Mouse (Mus musculus) thymus, postnatal 4 days (tissue): ENCODE measurements around the gene Tecr.
A peak's percentile ranks its signal among the peaks of the same experiment; 100 is the strongest.
"Not testable (repeated sequence)": the region's sequence is repeated elsewhere in the genome, so short reads cannot be mapped to it uniquely, and the experiment has no call there.

Experiments used
- DNase-seq: peaks from one replicate; pipeline ENCODE4 v3.0.0; 2021

The Tecr gene

GRCm38 (mm10) chr8:83617111-83617510 lies 9.3 kb upstream of the Tecr start:
- DNase-seq: no peak

DNA sequence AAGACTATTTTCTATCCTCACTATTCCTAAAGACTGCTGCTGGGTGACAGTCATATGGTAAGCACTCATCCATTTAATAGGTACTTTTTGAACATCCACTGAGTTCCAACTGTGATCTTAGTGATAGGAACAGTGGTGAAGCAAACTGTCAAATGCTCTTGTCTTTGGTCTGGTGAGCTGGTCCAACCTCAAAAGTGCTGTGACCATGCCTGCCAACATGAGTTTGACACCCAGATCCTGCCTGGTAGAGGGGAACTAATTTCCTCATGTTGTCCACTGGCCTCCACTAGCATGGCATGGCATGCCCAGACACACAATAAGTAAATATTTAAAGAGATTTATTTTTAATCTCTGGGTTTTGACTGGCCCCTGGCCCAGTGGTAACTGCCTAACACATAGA lies 8.9 kb upstream of the Tecr start:
- no peak for DNase-seq

DNA sequence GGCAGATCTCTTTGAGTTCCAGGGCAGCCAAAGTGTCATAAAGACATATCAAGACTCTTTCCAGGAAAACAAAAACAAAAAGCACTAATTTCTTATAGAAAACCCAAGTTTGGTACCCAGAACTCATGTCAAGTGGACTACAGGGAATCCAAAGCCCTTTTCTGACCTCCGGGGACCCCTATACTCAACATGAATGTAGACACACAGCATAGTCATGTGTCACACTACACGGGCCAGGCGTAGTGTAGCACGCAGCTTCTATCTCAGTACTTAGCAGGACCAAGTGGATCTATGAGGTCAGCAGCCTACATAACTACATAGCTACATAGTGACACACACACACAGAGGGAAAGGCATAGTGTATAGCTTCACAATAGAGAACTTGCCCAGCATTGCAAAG lies 5.9 kb upstream of the Tecr start:
- DNase-seq: peak; percentile 11

GRCm38 (mm10) chr8:83611921-83612320 lies 4.2 kb upstream of the Tecr start:
- DNase-seq: peak; percentile 74

DNA sequence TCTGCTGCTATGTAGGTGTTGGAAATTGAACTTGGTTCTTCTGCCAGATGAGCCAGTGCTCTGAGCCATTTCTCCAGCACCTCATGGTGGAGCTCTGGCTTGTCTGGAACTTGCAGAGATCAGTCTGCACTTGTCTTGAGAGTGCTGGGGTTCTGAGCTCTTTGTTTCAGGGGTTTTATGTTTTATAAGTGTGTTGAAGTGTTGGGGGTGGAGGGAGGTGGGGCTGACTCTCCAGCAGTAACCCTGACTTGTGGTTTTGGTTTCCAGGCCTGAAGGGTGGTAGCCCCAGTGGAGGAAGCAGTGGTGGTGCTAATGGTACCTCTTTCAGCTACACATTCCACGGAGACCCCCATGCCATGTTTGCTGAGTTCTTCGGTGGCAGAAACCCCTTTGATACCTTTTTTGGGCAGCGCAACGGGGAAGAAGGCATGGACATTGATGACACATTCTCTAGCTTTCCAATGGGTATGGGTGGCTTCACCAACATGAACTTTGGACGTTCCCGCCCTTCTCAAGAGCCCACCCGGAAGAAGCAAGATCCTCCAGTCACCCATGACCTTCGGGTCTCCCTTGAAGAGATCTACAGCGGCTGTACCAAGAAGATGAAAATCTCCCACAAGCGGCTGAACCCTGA lies 1.9 kb upstream of the Tecr start:
- no peak for DNase-seq

DNA sequence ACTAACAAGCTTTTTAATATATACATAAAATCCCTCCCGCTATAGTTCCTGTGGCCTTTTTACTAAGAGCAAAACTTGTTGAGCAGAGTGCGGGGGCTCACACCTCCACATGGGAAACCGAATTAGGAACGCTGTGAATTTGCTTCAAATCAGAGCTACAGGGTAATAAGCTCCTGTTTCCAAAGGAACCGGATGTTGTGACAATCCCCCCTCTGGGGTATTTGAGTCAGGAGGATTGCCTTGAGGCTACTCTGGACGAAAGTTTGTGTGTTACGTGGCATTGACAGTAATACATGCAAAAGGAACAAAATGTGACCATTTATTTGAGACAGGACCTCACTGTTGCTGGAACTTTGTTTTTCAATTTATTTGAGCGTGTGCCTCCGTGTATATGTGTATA lies 1.3 kb upstream of the Tecr start:
- no peak for DNase-seq

- DNase-seq: peak; percentile 88
These were observed 643 bp upstream of the Tecr start for GRCm38 (mm10) chr8:83608398-83608829.

DNA sequence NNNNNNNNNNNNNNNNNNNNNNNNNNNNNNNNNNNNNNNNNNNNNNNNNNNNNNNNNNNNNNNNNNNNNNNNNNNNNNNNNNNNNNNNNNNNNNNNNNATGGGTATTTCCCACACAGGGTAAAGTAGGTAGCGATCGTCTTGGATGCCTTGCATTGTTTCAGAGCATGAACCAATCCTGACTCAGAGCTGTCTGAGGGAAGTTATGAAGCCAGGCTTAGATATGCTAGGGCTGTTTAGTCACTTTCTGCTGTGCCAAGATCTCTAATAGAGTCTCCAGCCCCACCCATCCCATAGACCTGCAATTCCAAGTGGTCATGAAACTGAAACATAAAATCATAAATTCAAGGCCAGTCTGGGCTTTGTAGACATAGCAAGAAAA lies 5.1 kb downstream of the Tecr start:
- DNase-seq: no peak

DNA sequence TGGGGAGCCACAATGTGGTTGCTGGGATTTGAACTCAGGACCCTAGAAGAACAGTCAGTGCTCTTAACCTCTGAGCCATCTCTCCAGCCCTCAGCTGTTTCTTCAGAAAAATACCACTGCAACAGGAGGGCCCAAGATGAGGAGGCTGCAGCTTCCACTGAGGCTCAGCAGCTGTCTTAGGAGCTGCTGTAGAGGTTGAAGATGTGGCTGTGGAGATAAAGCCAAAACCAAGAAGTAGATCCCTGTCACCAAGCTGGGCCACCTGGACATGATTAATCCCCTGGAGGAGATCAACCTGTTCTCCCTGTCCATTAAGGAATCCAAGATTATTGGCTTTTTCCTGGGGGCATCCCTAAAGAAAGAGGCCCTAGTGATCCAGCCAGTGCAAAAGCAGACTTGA lies 8.0 kb downstream of the Tecr start:
- no peak for DNase-seq

- no peak for DNase-seq
These were observed 9.6 kb downstream of the Tecr start for GRCm38 (mm10) chr8:83598146-83598545.

- peak; percentile 71 for DNase-seq
These were observed 11.4 kb downstream of the Tecr start for GRCm38 (mm10) chr8:83596369-83596768.

- DNase-seq: not testable (repeated sequence)
These were observed 12.8 kb downstream of the Tecr start for GRCm38 (mm10) chr8:83595050-83595345.

DNA sequence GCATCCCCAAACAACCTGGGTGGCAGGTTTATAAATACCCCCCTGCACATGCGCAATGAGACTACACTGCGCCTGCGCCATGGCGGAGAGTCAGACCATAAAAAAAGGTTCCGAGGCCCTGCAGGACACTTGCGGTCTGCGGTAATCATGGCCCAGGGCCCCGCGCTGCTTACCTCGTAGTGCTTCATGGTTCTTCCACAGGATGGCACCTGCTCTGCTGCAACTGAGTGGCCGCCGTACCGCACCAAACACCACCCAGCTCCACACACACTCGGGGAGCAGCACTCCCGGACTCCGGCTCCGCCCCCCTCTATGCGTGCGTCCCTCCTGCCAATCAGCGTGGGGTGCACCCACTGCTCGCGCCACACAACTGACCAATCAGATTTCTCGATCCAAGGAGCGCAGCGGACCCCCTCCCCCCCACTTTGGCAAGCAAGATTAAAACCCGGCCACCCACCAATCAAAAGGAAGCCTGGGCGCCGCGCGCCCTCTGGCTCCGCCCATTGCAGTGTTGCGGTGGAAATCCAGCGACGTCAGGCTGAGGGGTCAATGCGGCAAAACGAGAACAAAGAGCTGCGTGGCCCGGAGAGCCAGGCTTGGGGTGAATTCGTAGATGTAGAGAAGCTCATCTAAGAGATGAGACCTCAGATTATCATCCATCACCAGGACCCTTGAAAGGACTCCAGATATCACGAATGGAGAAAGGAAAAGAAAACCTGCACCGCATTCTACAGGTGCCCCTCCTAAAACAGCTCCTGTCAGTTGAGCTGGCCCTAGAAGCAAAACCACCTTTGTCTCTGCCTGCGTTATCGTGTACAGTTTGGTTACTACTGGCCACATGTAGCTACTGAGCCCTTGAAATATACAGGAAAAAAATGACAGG lies 13.4 kb downstream of the Tecr start:
- peak; percentile 96 for DNase-seq

- DNase-seq: no peak
These were observed 14.2 kb downstream of the Tecr start for GRCm38 (mm10) chr8:83593325-83594166.

DNA sequence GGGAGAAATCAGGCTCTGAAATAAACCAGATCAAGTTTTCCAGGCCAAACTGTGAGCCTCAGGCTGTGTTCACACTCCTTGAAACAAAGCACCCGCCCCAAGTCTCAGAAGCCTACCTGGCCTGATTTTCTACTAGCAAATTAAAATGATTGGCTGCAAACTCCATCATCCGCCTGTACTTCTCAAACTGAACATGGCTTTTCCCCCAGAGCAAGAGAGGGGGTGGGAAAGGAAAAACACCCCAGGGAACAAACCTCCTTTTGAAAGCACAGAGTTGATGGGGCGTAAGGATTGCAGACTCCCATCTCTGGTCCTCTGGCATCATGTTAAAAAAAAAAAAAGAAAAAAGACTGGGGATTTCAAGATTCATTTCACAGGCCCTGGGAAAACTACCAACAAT lies 15.1 kb downstream of the Tecr start:
- DNase-seq: no peak

DNA sequence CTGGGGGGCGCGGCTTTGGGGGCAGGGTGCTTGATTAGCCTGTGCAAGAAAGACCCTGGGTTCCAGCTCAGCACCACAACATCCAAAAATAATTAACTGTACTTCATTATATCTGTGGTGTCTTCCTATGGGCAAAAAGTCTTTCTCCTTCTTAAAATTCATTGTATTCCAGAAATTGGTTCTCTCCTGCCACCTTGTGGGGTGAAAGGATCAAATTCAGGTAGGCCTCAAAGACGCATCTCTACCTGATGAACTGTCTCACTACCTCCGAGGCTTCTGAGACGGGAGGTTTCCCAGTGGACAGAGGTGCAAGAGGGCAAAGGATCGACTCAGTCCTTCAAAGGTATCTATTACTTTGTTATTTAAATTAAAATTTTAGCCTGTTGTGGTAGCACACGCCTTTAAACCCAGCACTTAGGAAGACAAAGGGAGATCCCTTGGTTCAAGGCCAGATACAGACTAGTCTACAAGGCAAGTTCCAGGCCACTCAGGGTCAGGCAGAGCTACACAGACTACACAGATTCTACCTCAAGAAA lies 17.2 kb downstream of the Tecr start:
- DNase-seq: no peak

DNA sequence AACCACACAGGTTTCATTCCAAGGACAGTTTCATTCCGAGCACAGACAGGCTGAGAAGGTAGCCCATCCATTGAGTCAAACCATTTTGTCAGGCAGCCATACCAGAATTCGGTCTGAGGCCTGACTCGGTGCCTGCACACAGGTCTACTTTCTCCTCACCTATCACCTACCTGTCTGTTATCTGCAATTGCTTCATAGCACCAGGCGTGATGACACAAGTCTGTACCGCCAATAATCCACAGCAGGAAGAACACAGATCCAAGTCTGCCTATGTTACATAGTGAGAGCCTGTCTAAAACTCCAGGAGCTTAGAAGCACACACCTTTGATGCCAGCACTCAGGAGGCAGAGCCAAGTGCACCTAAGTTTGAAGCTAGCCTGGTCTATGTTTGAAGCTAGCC lies 18.9 kb downstream of the Tecr start:
- DNase-seq: no peak

DNA sequence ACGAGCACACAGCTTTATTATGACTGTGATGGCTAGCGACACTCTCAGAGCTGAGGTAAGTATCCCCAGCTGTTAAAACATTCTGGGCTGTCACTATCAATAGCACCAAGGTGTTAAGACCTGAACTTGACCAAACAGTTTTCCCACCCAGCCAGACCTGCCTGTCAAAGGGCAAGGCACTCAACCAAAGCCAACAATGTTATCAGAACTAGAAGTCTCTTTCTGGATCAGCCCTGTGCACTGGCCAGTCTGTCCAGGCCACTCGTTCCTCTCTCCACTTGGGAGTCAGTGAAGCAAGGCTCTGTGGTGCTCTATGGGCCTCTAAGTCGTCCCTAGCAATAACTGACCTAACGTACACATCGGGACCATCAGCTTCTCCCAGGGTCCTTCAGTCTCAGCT lies 20.1 kb downstream of the Tecr start:
- no peak for DNase-seq

DNA sequence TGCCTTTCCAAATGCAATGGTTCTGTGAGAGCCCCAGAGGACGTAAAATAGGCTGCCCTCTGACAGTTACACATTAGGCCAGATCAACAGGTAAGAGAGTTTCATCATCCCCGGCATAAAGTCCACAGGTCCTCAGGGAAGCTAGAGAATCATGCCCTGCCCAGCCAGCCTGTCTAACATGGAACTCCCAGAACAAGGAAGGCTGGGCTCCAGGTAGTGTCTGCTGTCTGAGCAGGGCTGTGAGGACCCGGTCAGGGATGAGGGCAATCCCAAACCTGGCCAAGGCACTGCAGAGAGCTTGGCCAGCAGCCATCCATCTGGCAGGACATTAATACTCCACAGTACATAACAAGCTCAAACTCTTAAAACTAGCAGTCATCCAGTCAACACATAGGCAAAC lies 22.4 kb downstream of the Tecr start:
- no peak for DNase-seq

GRCm38 (mm10) chr8:83584771-83585170 lies 23.0 kb downstream of the Tecr start:
- DNase-seq: no peak

GRCm38 (mm10) chr8:83583236-83583635 lies 24.5 kb downstream of the Tecr start:
- no peak for DNase-seq

DNA sequence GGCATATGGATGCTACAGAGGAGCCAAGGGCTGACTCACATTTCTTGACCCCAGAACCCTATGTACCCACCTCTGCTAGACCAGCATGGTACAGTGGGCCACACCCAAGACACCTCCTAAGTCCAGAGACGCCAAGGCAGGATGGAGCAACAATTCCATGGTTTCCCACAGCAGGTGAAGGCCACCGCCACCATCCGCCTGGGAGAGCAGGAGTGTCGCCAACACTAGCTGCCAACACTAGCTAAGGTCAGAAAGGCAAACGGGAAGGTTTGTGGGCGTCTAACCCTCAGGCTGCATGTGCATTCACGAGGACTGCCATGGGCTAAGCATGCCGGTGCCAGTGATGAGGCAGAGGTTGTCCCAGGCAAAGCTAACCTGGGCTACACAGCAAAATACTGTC lies 25.5 kb downstream of the Tecr start:
- DNase-seq: no peak

DNA sequence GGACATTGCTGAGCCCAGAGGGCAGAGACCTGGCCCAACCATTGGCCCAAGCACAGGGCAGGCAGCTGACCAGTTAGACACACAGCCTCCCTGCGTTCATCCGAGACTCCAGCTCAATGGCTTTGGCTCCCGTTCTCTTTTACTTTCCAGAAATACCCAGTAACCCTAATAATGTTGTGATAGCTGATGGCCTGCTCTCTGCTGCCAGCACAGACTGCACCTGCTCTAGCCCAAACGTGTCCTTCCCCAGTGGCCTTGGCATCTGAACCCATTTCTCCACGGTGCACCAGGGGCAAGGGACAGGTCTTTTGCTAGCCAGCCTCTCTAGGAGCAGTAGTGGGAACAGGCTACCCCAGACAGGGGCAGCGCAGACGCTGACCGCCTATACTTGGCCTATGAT lies 26.9 kb downstream of the Tecr start:
- no peak for DNase-seq

DNA sequence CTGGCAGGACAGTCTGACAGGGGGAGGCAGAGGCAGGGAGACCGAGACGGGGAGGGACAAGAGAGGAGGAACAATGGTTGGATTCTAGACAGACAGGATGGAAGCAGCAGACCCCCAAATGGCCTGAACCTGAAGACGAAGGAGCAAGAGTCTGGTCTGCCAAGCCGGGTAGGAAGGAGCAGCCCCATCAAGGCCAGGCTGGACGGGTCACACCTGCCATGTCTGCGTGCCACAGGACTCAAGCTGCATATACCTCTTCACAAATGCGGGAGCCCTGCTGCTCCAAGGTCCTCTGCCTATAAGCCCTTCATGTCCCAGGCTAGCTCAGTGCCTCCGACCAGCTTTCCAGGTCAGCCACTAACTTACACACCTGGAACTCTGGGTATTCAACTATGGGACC lies 28.1 kb downstream of the Tecr start:
- DNase-seq: no peak
